Mouse (Mus musculus) stomach, embryonic 14.5 days (tissue): ENCODE results near the gene Sgf29. TPM values are rescaled to one million over a fixed set of nuclear protein-coding genes. Genes with fewer than 3 reads are reported as not detected.

Experiments used
- ATAC-seq: fragments of 200-750 bp; cut with Nextera tagmentation; 2 replicates; pipeline ENCODE4 v1.8.0; 2017; ENCODE audit warnings: low read depth, moderate TSS enrichment; ENCODE audit not compliant: insufficient number of reproducible peaks, insufficient read depth, low FRiP score
- H3K27ac ChIP-seq: fragments of 300-500 bp; sonication (generic); 2 replicates; pipeline ENCODE4 v1.5.1; 2014; ENCODE audit warnings: mild to moderate bottlenecking, low read length, moderate library complexity, mixed read lengths
- H3K27me3 ChIP-seq: fragments of 300-500 bp; sonication (generic); 2 replicates; pipeline ENCODE4 v1.6.1; 2014; ENCODE audit warnings: low read length, control low read depth, mixed read lengths; ENCODE audit not compliant: control insufficient read depth, insufficient read depth
- H3K36me3 ChIP-seq: fragments of 300-500 bp; sonication (generic); 2 replicates; pipeline ENCODE4 v1.6.1; 2014; ENCODE audit warnings: mild to moderate bottlenecking, control low read depth, low read length, moderate library complexity, mixed read lengths; ENCODE audit not compliant: control insufficient read depth, insufficient read depth
- H3K4me1 ChIP-seq: fragments of 300-500 bp; sonication (generic); 2 replicates; pipeline ENCODE4 v1.6.1; 2014; ENCODE audit warnings: low read length, control low read depth, mixed read lengths; ENCODE audit not compliant: control insufficient read depth, insufficient read depth
- H3K4me2 ChIP-seq: fragments of 300-500 bp; sonication (generic); replicated peaks from 2 replicates; pipeline ENCODE4 v1.6.1; 2014; ENCODE audit warnings: low read depth, low read length, control low read depth
- H3K4me3 ChIP-seq: fragments of 300-500 bp; sonication (generic); 2 replicates; pipeline ENCODE4 v1.5.1; 2014; ENCODE audit warnings: low read depth, low read length, control low read depth
- H3K9ac ChIP-seq: fragments of 300-500 bp; sonication (generic); replicated peaks from 2 replicates; pipeline ENCODE4 v1.6.1; 2014; ENCODE audit warnings: low read depth, mild to moderate bottlenecking, control low read depth, low read length, moderate library complexity, mixed read lengths
- H3K9me3 ChIP-seq: fragments of 300-500 bp; sonication (generic); 2 replicates; pipeline ENCODE4 v1.6.1; 2016; ENCODE audit warnings: low read depth, low read length, control low read depth; ENCODE audit not compliant: control insufficient read depth
- WGBS: fragments of 180-500 bp; shearing (Covaris S2); extraction: QIAGEN DNeasy Blood & Tissue Kit; methylation state at CpG from one replicate; pipeline ENCODE4 v1.1.7; 2014; 5-methylcytosine and 5-hydroxymethylcytosine counted together
- polyA plus RNA-seq: library from polyadenylated mRNA; unstranded; fragments of >200 nt; fragmentation: Nextera tagmentation; extraction: Ambion mirVana; gene quantifications from 2 replicates; pipeline ENCODE4 v1.2.1, GENCODE M21; 2014

Gene Sgf29
- polyA plus RNA-seq, 1 experiment from 2014 or later: 67.4 TPM

DNA sequence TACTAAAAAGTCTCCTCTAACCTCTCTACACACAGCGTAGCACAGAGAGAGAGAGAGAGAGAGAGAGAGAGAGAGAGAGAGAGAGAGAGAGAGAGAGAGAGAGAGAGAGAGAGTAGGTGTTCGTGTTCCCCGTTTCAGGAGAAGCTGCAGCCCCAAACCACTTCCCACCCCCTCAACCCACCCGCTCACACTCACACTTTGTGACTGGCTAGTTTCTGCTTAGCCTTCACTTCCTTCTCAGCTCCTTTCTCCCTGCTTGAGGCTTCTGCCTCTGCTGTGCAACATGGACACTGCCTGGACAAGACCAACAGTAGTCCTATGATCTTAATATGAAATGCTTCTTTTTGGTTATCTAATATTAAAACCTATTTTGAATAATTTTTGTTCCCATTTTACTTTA lies 61.2 kb downstream of the Sgf29 start:
- Histone ChIP-seq H3K36me3 (no peaks in the 10 kb centered on the region), H3K27me3 (no peaks in the 10 kb centered on the region), H3K4me3 (no peak overlapping the region), H3K9me3 (no peaks in the 10 kb centered on the region), H3K27ac (no peak overlapping the region), H3K4me1 (no peaks in the 10 kb centered on the region), H3K9ac (no peak overlapping the region), H3K4me2 (no peak overlapping the region)
- ATAC-seq: no peak
- WGBS: 65% methylated on average over 4 of the region's 4 CpGs

DNA sequence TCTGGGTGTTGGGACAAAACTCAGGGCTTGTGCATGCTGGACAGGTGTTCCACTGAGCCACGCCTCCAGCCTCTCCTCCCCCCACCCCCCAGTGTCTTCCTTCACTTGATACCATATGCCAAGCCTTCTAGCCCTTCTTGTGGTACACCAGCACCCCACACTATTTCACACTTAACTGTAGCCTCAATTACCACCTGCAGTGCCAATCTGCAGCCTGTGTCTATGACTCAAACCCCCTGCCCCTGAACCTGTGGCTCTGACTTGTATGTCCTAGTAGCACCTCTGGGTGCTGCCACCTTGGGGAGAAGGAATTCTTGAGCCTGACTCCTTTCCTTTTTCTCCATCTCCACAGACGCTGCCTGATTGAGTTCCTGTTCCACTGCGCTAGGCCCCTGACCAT lies 62.8 kb downstream of the Sgf29 start:
- Histone ChIP-seq H3K4me2 (no peak overlapping the region), H3K27ac (no peak overlapping the region), H3K27me3 (no peaks in the 10 kb centered on the region), H3K9me3 (no peaks in the 10 kb centered on the region), H3K9ac (no peak overlapping the region), H3K36me3 (no peaks in the 10 kb centered on the region), H3K4me1 (no peaks in the 10 kb centered on the region), H3K4me3 (no peak overlapping the region)
- 67% methylated on average over 3 of the region's 3 CpGs for WGBS
- no peak for ATAC-seq

DNA sequence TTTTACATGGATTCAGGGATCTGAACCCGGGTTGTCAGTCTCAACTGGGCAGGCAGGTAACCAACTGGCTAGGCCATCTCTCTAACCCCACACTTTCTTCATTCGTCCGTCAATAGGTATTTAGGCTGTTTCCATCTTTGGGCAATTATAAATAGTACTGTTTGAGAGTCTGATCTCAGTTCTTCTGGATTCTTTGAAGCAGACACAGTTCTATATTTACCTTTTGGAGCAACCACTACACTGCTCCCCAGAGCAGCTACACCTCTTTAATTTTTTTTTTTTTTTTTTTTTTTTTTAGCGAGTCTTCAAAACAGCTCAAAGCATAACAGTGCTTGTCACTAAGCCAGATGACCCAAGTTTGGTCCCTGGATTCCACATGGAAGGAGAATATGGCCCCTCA lies 66.6 kb downstream of the Sgf29 start:
- Histone ChIP-seq H3K4me3 (no peak overlapping the region), H3K4me2 (no peak overlapping the region), H3K27ac (no peak overlapping the region), H3K9ac (no peak overlapping the region), H3K9me3 (no peaks in the 10 kb centered on the region), H3K27me3 (no peaks in the 10 kb centered on the region), H3K4me1 (no peaks in the 10 kb centered on the region), H3K36me3 (no peaks in the 10 kb centered on the region)
- WGBS: 81% methylated on average over 4 of the region's 4 CpGs
- no peak for ATAC-seq

DNA sequence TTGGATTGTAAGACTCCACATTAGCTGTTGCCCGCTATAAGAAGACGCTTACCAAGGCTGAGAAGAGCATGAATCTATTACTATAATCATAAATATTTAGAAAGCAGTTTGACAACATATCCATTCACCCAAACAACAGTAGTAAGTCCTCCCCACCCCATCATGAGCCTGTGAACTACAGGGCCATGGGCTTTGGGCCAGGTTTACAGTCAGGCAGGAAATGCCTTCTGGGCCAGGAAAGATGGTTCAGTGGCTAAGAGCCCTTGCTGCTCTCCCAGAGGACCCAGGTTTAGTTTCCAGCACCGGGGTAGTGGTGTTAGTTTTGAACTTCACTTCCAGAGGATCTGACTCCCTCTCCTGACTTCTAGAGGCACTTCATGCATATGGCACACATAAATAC lies 68.5 kb downstream of the Sgf29 start:
- H3K9me3 ChIP-seq: no peaks in the 10 kb centered on the region
- H3K36me3 ChIP-seq: no peaks in the 10 kb centered on the region
- H3K27me3 ChIP-seq: no peaks in the 10 kb centered on the region
- H3K27ac ChIP-seq: no peak overlapping the region
- no peak for ATAC-seq
- no peak overlapping the region for H3K9ac ChIP-seq
- no peaks in the 10 kb centered on the region for H3K4me1 ChIP-seq
- no peak overlapping the region for H3K4me2 ChIP-seq
- H3K4me3 ChIP-seq: no peak overlapping the region
- 75% methylated on average over 3 of the region's 3 CpGs for WGBS

DNA sequence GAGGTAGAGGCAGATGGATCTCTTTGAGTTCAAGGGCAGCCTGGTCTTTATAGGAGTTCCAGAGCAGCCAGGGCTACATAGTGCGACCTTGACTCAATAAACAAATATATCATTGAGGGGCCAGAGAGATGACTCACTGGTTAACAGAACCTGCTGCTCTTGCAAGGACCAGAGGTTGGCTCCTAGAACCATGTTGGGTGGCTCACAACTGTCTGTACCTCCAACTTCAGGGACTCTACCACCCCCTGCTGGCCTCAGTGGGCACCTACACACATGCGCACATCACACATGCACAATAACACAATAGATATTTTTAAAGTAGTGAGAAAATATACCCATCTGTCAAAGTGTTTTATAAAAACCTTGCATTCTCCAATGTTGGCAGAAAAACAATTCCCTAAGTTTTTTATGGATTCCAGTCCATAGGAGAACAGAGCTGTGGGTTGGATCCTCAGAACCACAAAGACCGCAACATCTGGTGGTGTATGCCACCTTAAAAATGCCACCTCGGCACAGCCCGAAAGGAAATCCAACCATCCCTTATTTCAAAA lies 69.8 kb downstream of the Sgf29 start:
- no peak for ATAC-seq
- Histone ChIP-seq H3K9me3 (no peaks in the 10 kb centered on the region), H3K4me2 (no peak overlapping the region), H3K4me1 (no peaks in the 10 kb centered on the region), H3K36me3 (no peaks in the 10 kb centered on the region), H3K27me3 (no peaks in the 10 kb centered on the region), H3K9ac (no peak overlapping the region), H3K4me3 (no peak overlapping the region), H3K27ac (no peak overlapping the region)
- 91% methylated on average over 5 of the region's 5 CpGs for WGBS

DNA sequence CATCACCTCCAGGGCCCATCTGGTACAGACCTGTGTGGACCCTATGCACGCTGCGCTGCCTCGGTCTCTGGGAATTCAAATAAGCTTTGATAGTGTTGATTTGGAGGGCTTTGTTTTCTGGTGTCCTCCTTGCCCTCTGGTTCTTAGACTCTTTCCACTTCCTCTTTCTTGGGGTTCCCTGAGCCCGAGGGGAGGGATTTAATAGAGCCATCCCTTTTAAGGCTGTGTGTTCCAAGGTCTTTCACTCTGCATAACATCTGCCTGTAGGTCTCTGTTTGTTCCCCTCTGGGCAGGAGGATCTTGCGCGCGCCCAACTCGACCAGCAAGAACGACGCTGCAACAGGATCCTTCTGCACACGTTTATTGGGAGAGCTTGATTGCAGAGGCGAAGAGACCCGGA lies 72.5 kb downstream of the Sgf29 start:
- 90% methylated on average over 13 of the region's 13 CpGs for WGBS

More for the DNA sequence above, 72.5 kb downstream of the Sgf29 start:
- no peak overlapping the region for H3K4me3 ChIP-seq
- no peak overlapping the region for H3K4me2 ChIP-seq
- no peaks in the 10 kb centered on the region for H3K36me3 ChIP-seq
- H3K27me3 ChIP-seq: no peaks in the 10 kb centered on the region
- no peaks in the 10 kb centered on the region for H3K9me3 ChIP-seq
- no peak overlapping the region for H3K27ac ChIP-seq
- no peak for ATAC-seq
- H3K9ac ChIP-seq: no peak overlapping the region
- no peaks in the 10 kb centered on the region for H3K4me1 ChIP-seq

Other genes with a start within 250 kb of the Sgf29 start
- gene Cd19, start 234.4 kb upstream of the Sgf29 start, polyA plus RNA-seq: not detected in 2 replicates
- 28.4 and 29.7 TPM in 2 replicates for gene Rabep2, start 220.6 kb upstream of the Sgf29 start, polyA plus RNA-seq
- 0.07 TPM in 1 of 2 replicates, not detected in the other for gene Atp2a1, start 186.2 kb upstream of the Sgf29 start, polyA plus RNA-seq
- 39.4 and 42.2 TPM in 2 replicates for gene Sh2b1, start 173.9 kb upstream of the Sgf29 start, polyA plus RNA-seq
- gene Tufm, start 161.9 kb upstream of the Sgf29 start, polyA plus RNA-seq: 134 and 144 TPM in 2 replicates
- gene Atxn2l, start 145.9 kb upstream of the Sgf29 start, polyA plus RNA-seq: 45.6 and 52.1 TPM in 2 replicates
- 163 and 172 TPM in 2 replicates for gene Eif3c, start 82.9 kb upstream of the Sgf29 start, polyA plus RNA-seq
- 0.20 and 0.43 TPM in 2 replicates for gene Apobr, start 64.4 kb upstream of the Sgf29 start, polyA plus RNA-seq
- 27.2 and 30.2 TPM in 2 replicates for gene Cln3, start 63.5 kb upstream of the Sgf29 start, polyA plus RNA-seq
- gene Il27, start 54.4 kb upstream of the Sgf29 start, polyA plus RNA-seq: not detected in 2 replicates
- gene Nupr1, start 18.4 kb upstream of the Sgf29 start, polyA plus RNA-seq: 7.0 and 21.7 TPM in 2 replicates
- 5.8 and 7.0 TPM in 2 replicates for gene Sult1a1, start 27.1 kb downstream of the Sgf29 start, polyA plus RNA-seq
- gene Bola2, start 46.1 kb downstream of the Sgf29 start, polyA plus RNA-seq: 118 and 127 TPM in 2 replicates
- 7.1 and 8.4 TPM in 2 replicates for gene Slx1b, start 46.5 kb downstream of the Sgf29 start, polyA plus RNA-seq
- gene Coro1a, start 58.5 kb downstream of the Sgf29 start, polyA plus RNA-seq: 28.6 and 29.5 TPM in 2 replicates
- gene Mapk3, start 110.3 kb downstream of the Sgf29 start, polyA plus RNA-seq: 98.4 and 105 TPM in 2 replicates
- 1.6 and 2.8 TPM in 2 replicates for gene Gdpd3, start 117.0 kb downstream of the Sgf29 start, polyA plus RNA-seq
- 103 and 116 TPM in 2 replicates for gene Ypel3, start 127.6 kb downstream of the Sgf29 start, polyA plus RNA-seq
- gene Tbx6, start 132.2 kb downstream of the Sgf29 start, polyA plus RNA-seq: 0.56 and 0.95 TPM in 2 replicates
- 239 and 258 TPM in 2 replicates for gene Ppp4c, start 143.2 kb downstream of the Sgf29 start, polyA plus RNA-seq
- gene Fam57b, start 148.4 kb downstream of the Sgf29 start, polyA plus RNA-seq: 1.1 and 1.8 TPM in 2 replicates
- not detected in 2 replicates for gene 4930451I11Rik, start 182.3 kb downstream of the Sgf29 start, polyA plus RNA-seq
- 0.75 and 2.0 TPM in 2 replicates for gene Doc2a, start 198.1 kb downstream of the Sgf29 start, polyA plus RNA-seq
- gene Hirip3, start 212.7 kb downstream of the Sgf29 start, polyA plus RNA-seq: 20.2 and 21.2 TPM in 2 replicates
- gene Ino80e, start 213.1 kb downstream of the Sgf29 start, polyA plus RNA-seq: 78.2 and 80.3 TPM in 2 replicates
- 28.0 and 30.2 TPM in 2 replicates for gene Taok2, start 235.4 kb downstream of the Sgf29 start, polyA plus RNA-seq